Mouse (Mus musculus) heart, adult 2 months (tissue): Measurements from ENCODE around the gene Rab19. TPM values are rescaled to one million over a fixed set of nuclear protein-coding genes. Genes with fewer than 3 reads are reported as not detected.
"Not testable (repeated sequence)": the region's sequence is repeated elsewhere in the genome, so short reads cannot be mapped to it uniquely, and the experiment has no call there.

Source experiments
- DNase-seq, 2 experiments: peaks; one replicate each; pipeline ENCODE4 v3.0.0; 2021
- H3K27ac ChIP-seq: fragments of 200-600 bp; 2 replicates; pipeline ENCODE4 v1.8.1; 2022
- H3K27me3 ChIP-seq: fragments of 200-500 bp; 2 replicates; pipeline ENCODE4 v1.6.1; 2012; ENCODE audit warnings: mild to moderate bottlenecking, low read length, inconsistent platforms, mixed read lengths; ENCODE audit not compliant: control insufficient read depth, insufficient read depth
- H3K36me3 ChIP-seq: fragments of 200-500 bp; 2 replicates; pipeline ENCODE4 v1.6.1; 2012; ENCODE audit warnings: low read length, inconsistent platforms; ENCODE audit not compliant: control insufficient read depth, insufficient read depth
- H3K4me1 ChIP-seq: fragments of 200-500 bp; 2 replicates; pipeline ENCODE4 v1.6.1; 2011; ENCODE audit warnings: low read length; ENCODE audit not compliant: control insufficient read depth, insufficient read depth
- H3K4me3 ChIP-seq: fragments of 200-600 bp; 2 replicates; pipeline ENCODE4 v1.8.1; 2022
- H3K79me2 ChIP-seq: fragments of 200-500 bp; replicated peaks from 2 replicates; pipeline ENCODE4 v1.6.1; 2012; ENCODE audit warnings: mild to moderate bottlenecking, inconsistent platforms, low read length, moderate library complexity, mixed read lengths; ENCODE audit not compliant: control insufficient read depth, insufficient read depth
- H3K9ac ChIP-seq: fragments of 200-500 bp; 2 replicates; pipeline ENCODE4 v1.6.1; 2012; ENCODE audit warnings: low read depth, mild to moderate bottlenecking, control low read depth, inconsistent platforms, low read length, mixed read lengths
- CTCF ChIP-seq: fragments of 200-600 bp; IDR thresholded peaks from 2 replicates; pipeline ENCODE4 v1.8.1; 2022; ENCODE audit warnings: antibody characterized with exemption, mild to moderate bottlenecking, moderate library complexity
- EP300 ChIP-seq: fragments of 200-500 bp; IDR thresholded peaks from 2 replicates; pipeline ENCODE4 v1.6.1; 2011; ENCODE audit warnings: low read depth, low read length, control low read depth; ENCODE audit not compliant: insufficient read depth
- POLR2A ChIP-seq: fragments of 200-500 bp; IDR thresholded peaks from 2 replicates; pipeline ENCODE4 v1.6.1; 2011; ENCODE audit warnings: mild to moderate bottlenecking, low read depth, low read length, control low read depth; ENCODE audit not compliant: insufficient read depth
- WGBS: fragments of 180-500 bp; shearing (Covaris S2); methylation state at CpG from one replicate; pipeline ENCODE4 v1.1.7; 2018; 5-methylcytosine and 5-hydroxymethylcytosine counted together
- intact Hi-C: fragments of 180-260 bp; cut with DNase I; formaldehyde crosslinking; loops from one replicate; pipeline ENCODE4 v1.15.1; 2025
- polyA plus RNA-seq: library from polyadenylated mRNA; depleted of rRNA; stranded (reverse); fragments of >200 nt; gene quantifications from 2 replicates; pipeline ENCODE4 v1.2.3, GENCODE M21; 2012
- total RNA-seq, 2 experiments: library from RNA; stranded (reverse); gene quantifications; 2 replicates each; pipeline ENCODE4 v1.2.3; 2021

The Rab19 gene
- total and polyA plus RNA-seq, 3 experiments: 0.14 to 0.61 (median 0.50) TPM

DNA sequence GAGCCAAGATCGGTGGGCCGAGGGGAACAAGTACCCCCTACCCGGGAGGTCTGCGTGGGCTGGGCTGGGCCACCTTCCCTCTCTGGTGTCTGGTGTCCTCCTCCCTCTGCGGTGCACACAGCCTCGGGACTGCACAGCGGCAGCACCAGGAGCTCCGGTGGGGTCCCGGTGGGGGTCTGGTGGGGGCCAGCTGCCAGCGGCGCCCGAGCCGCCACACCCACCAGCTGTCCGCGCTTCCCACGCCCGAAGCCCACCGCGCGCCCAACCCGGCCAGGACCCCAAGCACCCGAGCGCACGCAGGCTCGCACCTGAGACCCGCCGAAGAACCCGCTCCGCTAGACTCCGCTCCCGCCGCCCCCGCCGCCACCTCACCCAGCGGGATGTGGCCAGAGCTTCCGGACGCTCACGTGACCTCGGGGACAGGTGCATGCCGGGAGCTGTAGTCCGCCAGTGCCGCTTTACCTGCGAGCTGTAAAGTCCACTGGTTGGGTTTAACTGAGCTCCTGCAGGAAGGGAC lies 3.6 kb upstream of the Rab19 start, which contains the start of gene Slc37a3:
TSS of gene Slc37a3 (minus strand) at position 365 of the 517 bp plus-strand sequence.
- H3K9ac ChIP-seq: peak within 1 kb of the TSS; percentile 96
- peaks cover 2% of the 10 kb centered on the region; the same call in 1 of the 2 replicates for H3K36me3 ChIP-seq
- H3K4me1 ChIP-seq: peaks cover 8% of the 10 kb centered on the region
- H3K27me3 ChIP-seq: no peaks in the 10 kb centered on the region
- H3K79me2 ChIP-seq: no peaks in the 10 kb centered on the region; the same call in 1 of the 2 replicates
- intact Hi-C loops: no loop called here
- WGBS: 0% methylated on average over 43 of the region's 43 CpGs
- TF ChIP-seq EP300 (0 out of 2 replicates have a peak, but pooled peaks have one; percentile 23), POLR2A (peak; percentile 51), CTCF (no peak)
- DNase-seq: peak; percentile 90
- peak within 1 kb of the TSS; percentile 81 for H3K4me3 ChIP-seq
- peak within 1 kb of the TSS; percentile 90 for H3K27ac ChIP-seq

DNA sequence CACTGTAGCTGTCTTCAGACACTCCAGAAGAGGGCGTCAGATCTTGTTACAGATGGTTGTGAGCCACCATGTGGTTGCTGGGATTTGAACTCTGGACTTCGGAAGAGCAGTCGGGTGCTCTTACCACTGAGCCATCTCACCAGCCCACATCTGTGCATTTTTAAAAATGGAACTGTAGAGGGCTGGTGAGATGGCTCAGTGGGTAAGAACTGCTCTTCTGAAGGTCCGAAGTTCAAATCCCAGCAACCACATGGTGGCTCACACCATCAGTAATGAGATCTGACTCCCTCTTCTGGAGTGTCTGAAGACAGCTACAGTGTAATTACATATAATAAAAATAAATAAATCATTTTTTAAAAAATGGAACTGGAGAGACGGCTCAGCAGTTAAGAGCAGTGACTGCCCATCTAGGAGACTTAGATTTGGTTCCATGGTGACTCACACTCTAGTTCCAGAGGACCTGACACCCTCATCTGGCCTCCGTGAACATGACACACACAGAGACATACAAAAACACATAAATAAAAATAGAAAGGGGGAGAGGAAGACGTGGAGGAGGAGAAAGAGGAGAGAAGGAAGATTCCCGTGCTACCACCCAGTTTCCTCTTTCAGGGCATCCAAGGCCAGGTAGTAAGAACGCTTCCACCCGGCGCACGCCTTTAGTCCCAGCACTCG lies 2.7 kb upstream of the Rab19 start:
- WGBS: 69% methylated on average over 13 of the region's 13 CpGs
- H3K27ac ChIP-seq, H3K4me1 ChIP-seq, H3K9ac ChIP-seq, intact Hi-C loops, H3K27me3 ChIP-seq, DNase-seq, H3K79me2 ChIP-seq, H3K36me3 ChIP-seq, H3K4me3 ChIP-seq: not testable (repeated sequence)

DNA sequence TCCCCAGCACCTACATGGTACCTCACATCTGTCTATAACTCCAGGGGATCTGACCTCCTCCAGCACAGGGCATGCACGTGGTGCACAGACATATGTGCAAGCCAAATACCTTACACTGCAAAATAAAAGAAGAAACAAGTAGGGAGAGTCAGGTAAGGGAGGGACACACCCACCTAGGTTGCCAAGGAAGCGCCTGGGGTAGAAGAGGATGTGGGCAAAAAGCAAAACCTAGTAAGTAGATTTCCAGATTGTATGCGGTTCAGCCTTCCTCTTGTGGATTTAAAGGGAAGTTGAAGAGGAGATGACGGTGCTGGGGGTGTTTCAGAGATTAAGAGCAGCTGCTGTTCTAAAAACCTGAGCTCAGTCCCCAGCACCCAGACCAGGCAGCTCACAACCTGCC lies 1.8 kb upstream of the Rab19 start:
- peak in 1 of 2 experiments; percentile 29 for DNase-seq
- H3K36me3 ChIP-seq: no peaks in the 10 kb centered on the region

DNA sequence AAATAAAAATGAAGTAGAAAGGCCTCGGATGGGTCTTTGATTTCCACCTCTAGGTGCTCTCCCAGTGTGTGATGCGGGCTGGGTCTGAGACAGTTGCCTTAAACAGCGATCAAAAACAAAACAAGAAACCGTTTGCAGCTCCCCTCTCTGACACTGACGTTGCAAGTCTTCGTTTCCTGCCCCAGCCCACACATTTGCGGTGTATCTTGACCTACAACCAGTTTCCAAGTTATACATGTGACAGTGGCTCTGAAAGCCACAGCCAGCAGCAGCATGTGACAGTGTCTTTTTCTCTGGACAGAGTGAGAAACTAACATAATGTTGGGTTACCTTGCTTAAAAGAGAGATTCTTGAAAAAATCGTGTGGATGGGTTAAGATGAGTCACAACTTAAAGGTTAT lies 1.2 kb upstream of the Rab19 start:
- Histone ChIP-seq H3K79me2 (no peaks in the 10 kb centered on the region; the same call in 1 of the 2 replicates), H3K36me3 (no peaks in the 10 kb centered on the region), H3K4me1 (peaks cover 3% of the 10 kb centered on the region), H3K4me3 (no peak overlapping the region), H3K27ac (no peak overlapping the region), H3K27me3 (no peaks in the 10 kb centered on the region), H3K9ac (no peak overlapping the region)
- WGBS: 66% methylated on average over 8 of the region's 8 CpGs
- no peak for TF ChIP-seq POLR2A
- TF ChIP-seq CTCF: no peak
- TF ChIP-seq EP300: no peak
- DNase-seq: peak in 1 of 2 experiments; percentile 12
- intact Hi-C loops: no loop called here

More for the DNA sequence above, 1.8 kb upstream of the Rab19 start:
- intact Hi-C loops: no loop called here
- Histone ChIP-seq H3K27me3 (no peaks in the 10 kb centered on the region), H3K79me2 (no peaks in the 10 kb centered on the region; the same call in 1 of the 2 replicates), H3K9ac (no peak overlapping the region), H3K27ac (no peak overlapping the region), H3K4me1 (peaks cover 3% of the 10 kb centered on the region), H3K4me3 (no peak overlapping the region)
- whole genome bisulfite sequencing: 35% methylated on average over 4 of the region's 4 CpGs
- no peak for TF ChIP-seq EP300
- no peak for TF ChIP-seq POLR2A
- TF ChIP-seq CTCF: no peak

DNA sequence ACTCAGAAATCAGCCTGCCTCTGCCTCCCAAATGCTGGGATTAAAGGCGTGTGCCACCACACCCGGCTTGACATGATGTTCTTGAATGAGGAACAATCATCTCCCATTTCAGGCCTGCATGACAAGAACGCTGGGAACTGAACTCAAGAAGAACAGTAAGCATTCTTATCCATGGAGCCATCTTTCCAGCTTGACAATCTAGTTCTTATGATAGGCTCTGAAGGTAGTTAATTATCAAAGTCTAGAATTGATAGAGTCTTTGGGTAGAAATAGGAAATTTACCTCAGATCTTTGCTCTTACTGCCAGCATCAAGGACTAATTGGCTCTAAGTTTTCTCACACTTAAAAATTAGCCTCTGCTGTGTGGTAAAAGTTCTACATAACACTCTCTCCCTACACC lies 699 bp upstream of the Rab19 start:
- no peak overlapping the region for H3K9ac ChIP-seq
- no peak for DNase-seq
- H3K4me3 ChIP-seq: no peak overlapping the region
- TF ChIP-seq POLR2A (no peak), CTCF (no peak), EP300 (no peak)
- no peaks in the 10 kb centered on the region; the same call in 1 of the 2 replicates for H3K79me2 ChIP-seq
- intact Hi-C loops: no loop called here
- H3K4me1 ChIP-seq: peaks cover 3% of the 10 kb centered on the region
- WGBS: 89% methylated on average over 3 of the region's 3 CpGs
- no peaks in the 10 kb centered on the region for H3K27me3 ChIP-seq
- H3K36me3 ChIP-seq: no peaks in the 10 kb centered on the region
- no peak overlapping the region for H3K27ac ChIP-seq

DNA sequence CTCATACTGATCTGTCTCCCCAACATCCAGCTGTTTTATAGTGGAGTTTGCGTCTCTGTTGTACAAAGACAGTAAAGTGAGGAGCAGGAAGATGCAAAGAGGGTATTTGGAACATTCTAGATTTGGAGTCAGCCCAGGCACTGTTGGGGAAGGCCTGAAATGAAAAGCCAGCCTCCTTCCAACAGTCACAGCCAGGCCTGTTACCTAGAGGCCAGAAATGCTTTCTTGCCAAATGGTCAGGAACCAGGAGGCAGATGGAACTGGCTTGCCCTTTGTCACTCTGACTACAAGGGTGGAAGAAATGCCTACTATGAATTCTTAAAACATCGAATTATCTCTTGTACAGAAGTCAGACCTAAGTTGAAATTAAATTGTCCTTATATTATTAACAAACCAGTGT lies 9.0 kb downstream of the Rab19 start:
- Histone ChIP-seq H3K4me1 (no peaks in the 10 kb centered on the region), H3K36me3 (no peaks in the 10 kb centered on the region), H3K9ac (no peak overlapping the region), H3K4me3 (no peak overlapping the region), H3K27me3 (no peaks in the 10 kb centered on the region), H3K79me2 (no peaks in the 10 kb centered on the region), H3K27ac (no peak overlapping the region)
- DNase-seq: no peak
- intact Hi-C loops: no loop called here
- WGBS: 89% methylated on average over 2 of the region's 2 CpGs
- TF ChIP-seq CTCF (no peak), POLR2A (no peak), EP300 (no peak)
